Mouse (Mus musculus) embryonic facial prominence, embryonic 13.5 days (tissue): ENCODE measurements around the gene Traf3. TPM values are rescaled to one million over a fixed set of nuclear protein-coding genes. Genes with fewer than 3 reads are reported as not detected.

Source experiments
- ATAC-seq: fragments of 200-750 bp; cut with Nextera tagmentation; 2 replicates; pipeline ENCODE4 v1.8.0; 2017; ENCODE audit warnings: low read depth; ENCODE audit not compliant: insufficient number of reproducible peaks, insufficient read depth, low FRiP score, low TSS enrichment
- H3K27ac ChIP-seq: fragments of 300-500 bp; sonication (generic); 2 replicates; pipeline ENCODE4 v1.5.1; 2015; ENCODE audit warnings: moderate library complexity, mild to moderate bottlenecking, inconsistent platforms
- H3K27me3 ChIP-seq: fragments of 300-500 bp; sonication (generic); 2 replicates; pipeline ENCODE4 v1.6.1; 2015; ENCODE audit warnings: mild to moderate bottlenecking, inconsistent platforms
- H3K36me3 ChIP-seq: fragments of 300-500 bp; sonication (generic); 2 replicates; pipeline ENCODE4 v1.6.1; 2015; ENCODE audit warnings: mild to moderate bottlenecking, inconsistent platforms
- H3K4me1 ChIP-seq: fragments of 300-500 bp; sonication (generic); 2 replicates; pipeline ENCODE4 v1.6.1; 2015; ENCODE audit warnings: inconsistent platforms
- H3K4me2 ChIP-seq: fragments of 300-500 bp; sonication (generic); 2 replicates; pipeline ENCODE4 v1.6.1; 2015; ENCODE audit warnings: moderate library complexity, mild to moderate bottlenecking, inconsistent platforms
- H3K4me3 ChIP-seq: fragments of 300-500 bp; sonication (generic); 2 replicates; pipeline ENCODE4 v1.5.1; 2015; ENCODE audit warnings: mild to moderate bottlenecking, inconsistent platforms
- H3K9ac ChIP-seq: fragments of 300-500 bp; sonication (generic); 2 replicates; pipeline ENCODE4 v1.6.1; 2015; ENCODE audit warnings: mild to moderate bottlenecking, inconsistent platforms
- H3K9me3 ChIP-seq: fragments of 300-500 bp; sonication (generic); 2 replicates; pipeline ENCODE4 v1.6.1; 2016; ENCODE audit warnings: inconsistent platforms
- WGBS: fragments of 180-500 bp; shearing (Covaris S2); methylation state at CpG from one replicate; pipeline ENCODE4 v1.1.7; 2015; ENCODE audit warnings: mixed read lengths; 5-methylcytosine and 5-hydroxymethylcytosine counted together
- polyA plus RNA-seq: library from polyadenylated mRNA; unstranded; fragments of >200 nt; fragmentation: Nextera tagmentation; extraction: Ambion mirVana; gene quantifications from 2 replicates; pipeline ENCODE4 v1.2.1, GENCODE M21; 2015

Traf3 gene
- polyA plus RNA-seq, 1 experiment from 2014 or later = 13.6 TPM

DNA sequence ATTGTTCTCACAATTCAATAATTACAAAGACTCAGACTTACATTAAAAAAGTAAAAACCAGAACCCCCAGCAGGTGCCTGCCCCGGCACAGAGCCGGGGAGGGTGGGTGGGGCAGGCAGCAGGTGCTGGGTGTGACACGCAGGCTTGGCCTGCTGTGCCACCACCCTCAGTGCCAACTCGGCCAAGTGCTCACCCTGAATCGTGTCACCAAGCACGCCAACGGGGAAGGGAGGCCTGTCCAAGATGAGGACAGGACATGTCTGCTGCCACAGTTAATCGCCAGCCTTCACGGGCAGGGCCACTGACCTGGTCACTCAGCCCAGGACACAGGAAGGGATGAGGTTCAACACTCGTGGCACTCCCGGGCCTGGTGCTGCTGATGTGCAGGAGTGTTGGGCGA is 126.9 kb downstream of the Traf3 start:
- Histone ChIP-seq H3K27ac (no peak overlapping the region), H3K36me3 (peaks cover 81% of the 10 kb centered on the region), H3K9me3 (no peaks in the 10 kb centered on the region), H3K9ac (no peak overlapping the region), H3K4me1 (no peaks in the 10 kb centered on the region), H3K4me2 (no peak overlapping the region), H3K4me3 (no peak overlapping the region), H3K27me3 (no peaks in the 10 kb centered on the region)
- no peak for ATAC-seq
- 93% methylated on average over 12 of the region's 12 CpGs for WGBS

DNA sequence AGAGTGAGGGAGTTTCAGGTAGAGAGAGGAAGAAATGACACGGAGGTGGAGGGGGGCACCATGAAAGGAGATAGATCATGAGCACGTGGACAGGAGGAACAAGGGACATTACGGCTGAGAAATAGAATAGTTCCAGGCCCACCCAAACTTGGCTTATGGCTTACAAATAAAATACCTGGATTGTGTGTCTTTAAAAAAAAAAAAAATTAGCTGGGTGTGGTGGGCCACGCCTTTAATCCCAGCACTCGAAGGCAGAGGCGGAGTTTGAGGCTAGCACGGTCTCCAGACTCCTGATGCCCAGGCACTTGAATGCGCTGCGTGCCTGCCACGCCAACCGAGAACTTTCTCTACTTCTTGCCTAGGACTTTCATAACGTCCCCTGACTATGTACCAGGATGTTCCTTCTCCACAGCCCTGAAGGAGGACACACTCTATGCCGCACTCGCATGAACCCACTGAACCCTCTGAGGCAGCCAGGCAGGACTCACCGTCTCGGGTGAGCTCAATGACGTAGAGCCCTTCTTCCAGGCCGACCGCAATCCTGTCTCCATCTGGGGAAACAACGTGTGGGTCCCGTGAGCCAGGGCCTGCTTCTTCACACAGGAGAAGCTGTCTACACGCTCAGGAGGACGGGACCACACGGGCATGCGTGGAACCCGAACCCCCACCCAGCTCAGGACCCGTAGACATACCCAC is 135.3 kb downstream of the Traf3 start:
- WGBS = 93% methylated on average over 27 of the region's 27 CpGs
- Histone ChIP-seq H3K4me2 (no peak overlapping the region), H3K27ac (no peak overlapping the region), H3K4me3 (no peak overlapping the region), H3K27me3 (no peaks in the 10 kb centered on the region), H3K9ac (no peak overlapping the region), H3K9me3 (no peaks in the 10 kb centered on the region), H3K4me1 (no peaks in the 10 kb centered on the region), H3K36me3 (peaks cover 96% of the 10 kb centered on the region)
- no peak for ATAC-seq

- H3K4me3 ChIP-seq = no peak overlapping the region
- H3K27me3 ChIP-seq = no peaks in the 10 kb centered on the region
- H3K4me1 ChIP-seq = no peaks in the 10 kb centered on the region
- no peak overlapping the region for H3K9ac ChIP-seq
- WGBS = 95% methylated on average over 14 of the region's 14 CpGs
- ATAC-seq = no peak
- H3K27ac ChIP-seq = no peak overlapping the region
- no peak overlapping the region for H3K4me2 ChIP-seq
- H3K9me3 ChIP-seq = no peaks in the 10 kb centered on the region
- H3K36me3 ChIP-seq = peaks cover 96% of the 10 kb centered on the region
These were observed 135.8 kb downstream of the Traf3 start for GRCm38 (mm10) chr12:111302018-111302345.

DNA sequence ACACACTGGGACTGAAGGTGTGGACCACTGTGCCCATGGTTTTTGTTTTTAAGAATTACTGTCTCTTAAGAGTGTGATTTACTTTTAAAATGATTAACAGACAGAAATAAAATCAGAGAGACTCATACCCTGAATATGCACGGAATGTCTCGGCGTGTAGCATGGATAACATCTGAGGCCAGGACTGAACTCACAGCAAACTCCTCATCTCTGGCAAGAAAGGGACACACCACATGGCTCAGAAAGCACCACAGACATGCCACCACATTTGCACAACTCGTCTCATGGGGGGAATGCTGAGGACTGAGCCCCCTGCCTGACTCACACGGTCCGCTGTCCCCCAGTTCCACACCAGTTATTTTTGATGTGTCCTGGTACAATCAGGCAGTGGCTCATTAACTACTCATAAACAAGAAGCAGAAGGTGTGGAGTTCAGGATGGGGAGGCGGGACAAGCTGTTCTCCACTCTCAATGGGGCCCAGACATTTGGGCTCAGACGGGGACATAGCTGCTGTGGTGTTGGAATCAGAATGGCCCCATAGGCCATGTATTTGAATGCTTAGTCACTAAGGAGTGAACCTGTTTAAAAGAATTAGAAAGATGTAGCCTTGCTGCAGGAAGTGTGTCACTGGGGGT is 137.7 kb downstream of the Traf3 start:
- Histone ChIP-seq H3K9ac (no peak overlapping the region), H3K4me3 (no peak overlapping the region), H3K36me3 (peaks cover 95% of the 10 kb centered on the region), H3K27ac (no peak overlapping the region), H3K4me2 (no peak overlapping the region), H3K27me3 (no peaks in the 10 kb centered on the region), H3K9me3 (no peaks in the 10 kb centered on the region), H3K4me1 (no peaks in the 10 kb centered on the region)
- ATAC-seq = no peak
- WGBS = 93% methylated on average over 8 of the region's 8 CpGs

DNA sequence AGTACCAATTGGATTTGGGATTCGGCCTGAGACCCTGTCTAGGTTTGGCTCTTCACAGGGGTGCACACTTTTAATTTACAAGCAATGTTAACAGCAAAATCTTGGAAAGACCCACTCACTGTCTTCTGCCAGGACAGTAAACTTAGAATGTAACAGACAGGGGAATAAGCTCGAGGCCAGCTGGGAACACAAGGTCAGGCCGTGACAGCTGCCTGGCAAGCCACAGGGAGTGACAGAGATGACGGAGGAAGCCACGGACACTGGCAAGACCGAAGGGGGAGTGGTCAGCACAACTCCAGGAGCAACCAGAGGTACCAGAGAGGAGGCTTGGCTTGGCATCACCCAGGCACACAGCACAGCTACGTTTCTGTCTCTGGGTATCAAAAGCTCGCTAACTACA is 140.7 kb downstream of the Traf3 start:
- Histone ChIP-seq H3K4me1 (no peaks in the 10 kb centered on the region), H3K4me3 (no peak overlapping the region), H3K9ac (no peak overlapping the region), H3K36me3 (peaks cover 98% of the 10 kb centered on the region), H3K9me3 (no peaks in the 10 kb centered on the region), H3K4me2 (no peak overlapping the region), H3K27me3 (no peaks in the 10 kb centered on the region), H3K27ac (no peak overlapping the region)
- no peak for ATAC-seq
- WGBS = 90% methylated on average over 8 of the region's 8 CpGs

- WGBS = 88% methylated on average over 12 of the region's 12 CpGs
- H3K36me3 ChIP-seq = peaks cover 97% of the 10 kb centered on the region
- H3K9me3 ChIP-seq = no peaks in the 10 kb centered on the region
- H3K27ac ChIP-seq = no peak overlapping the region
- no peaks in the 10 kb centered on the region for H3K27me3 ChIP-seq
- H3K4me2 ChIP-seq = no peak overlapping the region
- ATAC-seq = no peak
- no peaks in the 10 kb centered on the region for H3K4me1 ChIP-seq
- H3K9ac ChIP-seq = no peak overlapping the region
- no peak overlapping the region for H3K4me3 ChIP-seq
These were observed 143.1 kb downstream of the Traf3 start for GRCm38 (mm10) chr12:111309256-111309655.

- ATAC-seq = no peak
- no peaks in the 10 kb centered on the region for H3K4me1 ChIP-seq
- no peak overlapping the region for H3K4me3 ChIP-seq
- H3K27ac ChIP-seq = no peak overlapping the region
- 88% methylated on average over 14 of the region's 14 CpGs for WGBS
- H3K9ac ChIP-seq = no peak overlapping the region
- no peak overlapping the region for H3K4me2 ChIP-seq
- H3K36me3 ChIP-seq = peaks cover 97% of the 10 kb centered on the region
- no peaks in the 10 kb centered on the region for H3K9me3 ChIP-seq
- no peaks in the 10 kb centered on the region for H3K27me3 ChIP-seq
These were observed 143.8 kb downstream of the Traf3 start for GRCm38 (mm10) chr12:111309931-111310330.

DNA sequence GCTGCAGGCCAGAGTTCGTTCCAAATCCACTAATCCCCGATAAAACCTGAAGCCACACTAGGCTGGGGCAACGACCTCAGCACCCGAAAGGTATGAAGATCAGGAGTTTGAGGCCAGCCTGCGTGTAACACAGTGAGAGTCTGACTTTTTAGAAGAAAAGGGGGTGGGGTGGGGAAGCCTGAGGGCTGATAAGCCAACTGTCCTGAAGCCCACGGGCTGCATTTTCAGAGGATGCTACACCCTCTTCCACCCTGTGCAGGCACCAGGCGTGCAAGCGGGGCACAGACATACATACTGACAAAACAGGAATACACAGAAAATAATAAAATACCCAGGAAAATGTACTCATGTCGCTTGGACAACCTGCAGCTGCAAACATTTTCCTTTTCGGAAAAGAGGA is 145.6 kb downstream of the Traf3 start:
- Histone ChIP-seq H3K9ac (no peak overlapping the region), H3K36me3 (peaks cover 97% of the 10 kb centered on the region), H3K4me2 (no peak overlapping the region), H3K9me3 (no peaks in the 10 kb centered on the region), H3K27me3 (no peaks in the 10 kb centered on the region), H3K4me3 (no peak overlapping the region), H3K27ac (no peak overlapping the region), H3K4me1 (no peaks in the 10 kb centered on the region)
- WGBS = 90% methylated on average over 10 of the region's 10 CpGs
- no peak for ATAC-seq

DNA sequence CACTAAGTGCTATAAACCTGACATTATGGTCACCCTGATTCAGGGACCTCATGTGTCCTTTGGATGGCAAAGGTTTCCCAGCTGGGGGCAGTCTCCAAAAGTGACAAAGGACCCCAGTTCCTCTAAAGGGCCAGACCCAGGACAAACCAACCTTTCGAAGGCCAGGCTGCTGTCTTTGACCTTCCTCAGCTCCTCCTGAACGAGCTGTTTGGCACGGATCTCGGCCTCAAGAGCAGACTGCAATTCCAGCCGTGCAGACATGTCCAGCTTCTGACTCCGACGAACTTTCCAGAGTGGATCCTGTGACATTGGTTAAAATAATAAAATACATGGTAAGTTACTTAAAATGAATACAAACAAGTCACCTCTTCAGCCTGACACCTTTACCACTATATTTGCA is 148.1 kb downstream of the Traf3 start:
- Histone ChIP-seq H3K4me3 (no peak overlapping the region), H3K9me3 (no peaks in the 10 kb centered on the region), H3K4me2 (no peak overlapping the region), H3K27me3 (no peaks in the 10 kb centered on the region), H3K27ac (no peak overlapping the region), H3K4me1 (no peaks in the 10 kb centered on the region), H3K36me3 (peaks cover 99% of the 10 kb centered on the region), H3K9ac (no peak overlapping the region)
- 92% methylated on average over 7 of the region's 7 CpGs for WGBS
- no peak for ATAC-seq

Other genes with a start within 250 kb of the Traf3 start
- 16.4 and 16.8 TPM in 2 replicates for gene Ankrd9, start 187.3 kb upstream of the Traf3 start, polyA plus RNA-seq
- gene Rcor1, start 127.0 kb upstream of the Traf3 start, polyA plus RNA-seq = 11.6 and 14.2 TPM in 2 replicates
- gene 4930595D18Rik, start 18.1 kb downstream of the Traf3 start, polyA plus RNA-seq = not detected in 2 replicates
- 1.5 and 1.8 TPM in 2 replicates for gene Amn, start 104.7 kb downstream of the Traf3 start, polyA plus RNA-seq
- 33.7 and 34.6 TPM in 2 replicates for gene Cdc42bpb, start 211.3 kb downstream of the Traf3 start, polyA plus RNA-seq
- gene Lbhd2, start 240.4 kb downstream of the Traf3 start, polyA plus RNA-seq = 2.0 and 3.4 TPM in 2 replicates